Mouse (Mus musculus): ENCODE measurements around the gene Mageh1. TPM values are rescaled to one million over a fixed set of nuclear protein-coding genes. Genes with fewer than 3 reads are reported as not detected.

Gene Mageh1
- polyA plus RNA-seq, 1 experiment from 2014 or later, result 129 TPM

Other genes with a start within 250 kb of the Mageh1 start
- 2.2 and 2.9 TPM in 2 replicates for gene Usp51, start 31.1 kb downstream of the Mageh1 start, polyA plus RNA-seq (2015; fragmentation: Nextera tagmentation; extraction: Ambion mirVana)
- gene Foxr2, start 81.2 kb upstream of the Mageh1 start, polyA plus RNA-seq (2015; fragmentation: Nextera tagmentation; extraction: Ambion mirVana), result 0.50 and 0.86 TPM in 2 replicates
- 8.7 and 8.8 TPM in 2 replicates for gene Rragb, start 102.4 kb upstream of the Mageh1 start, polyA plus RNA-seq (2015; fragmentation: Nextera tagmentation; extraction: Ambion mirVana)
- gene Klf8, start 199.9 kb upstream of the Mageh1 start, polyA plus RNA-seq (2015; fragmentation: Nextera tagmentation; extraction: Ambion mirVana), result 4.4 and 4.5 TPM in 2 replicates

Measured in neural tube, embryonic 15.5 days (tissue).